Mouse (Mus musculus): Measurements from ENCODE around the gene Fndc11.

The Fndc11 gene

GRCm38 (mm10) chr2:181272092-181272491, 52.3 kb downstream of the Fndc11 start:
- DNase-seq (ENCODE audit: low spot score) = no peak
